8 mouse cellular contexts compared by ENCODE assay signal in genomic region chr4:82511524-82511923, GRCm38 (mm10).
DNase-seq lines count a peak whose midpoint lies in the region; ATAC-seq and TF ChIP-seq lines count a peak whose summit lies in the region.

No protein-coding gene starts in this region.

- H3K27ac ChIP-seq in cerebellum, adult 2 months (ENCODE audit: insufficient read depth, low read length), result peak overlapping the region; percentile 78
- peak overlapping the region; percentile 100 for H3K27ac ChIP-seq in gastrocnemius, adult 2 months
- H3K27ac ChIP-seq in hindbrain, postnatal 0 days, result peak overlapping the region; percentile 89
- peak overlapping the region; percentile 94 for H3K27ac ChIP-seq in limb, embryonic 15.5 days
- peak overlapping the region; percentile 99 for H3K27ac ChIP-seq in neural tube, embryonic 13.5 days (replicated peaks)

- 1% methylated on average over 8 of the region's 8 CpGs for WGBS in cerebellum, adult 2 months
- WGBS in hindbrain, postnatal 0 days, result 1% methylated on average over 8 of the region's 8 CpGs
- WGBS in limb, embryonic 15.5 days, result 1% methylated on average over 8 of the region's 8 CpGs
- under 1% methylated on average over 8 of the region's 8 CpGs for WGBS in neural tube, embryonic 13.5 days

- no peaks in the 10 kb centered on the region for H3K36me3 ChIP-seq in hindbrain, postnatal 0 days (ENCODE audit: insufficient read depth, low read length)
- no peaks in the 10 kb centered on the region for H3K36me3 ChIP-seq in limb, embryonic 15.5 days
- no peaks in the 10 kb centered on the region for H3K36me3 ChIP-seq in neural tube, embryonic 13.5 days

- ATAC-seq in hindbrain, postnatal 0 days, result peak; percentile 36
- ATAC-seq in limb, embryonic 15.5 days (ENCODE audit: insufficient number of reproducible peaks, low FRiP score, low TSS enrichment, low read depth), result no peak
- peak; percentile 28; the same call in 1 of the 2 replicates for ATAC-seq in neural tube, embryonic 13.5 days (ENCODE audit: low read depth)

- intact Hi-C loops in gastrocnemius, adult 2 months (cut with DNase I), result loop anchor here (2.0 kb wide), 1 partner anchor 27 kb away; no protein-coding TSS in a partner anchor

- H3K4me1 ChIP-seq in cerebellum, adult 2 months (ENCODE audit: control insufficient read depth, insufficient read depth, low read length), result peaks cover 2% of the 10 kb centered on the region; the same call in 1 of the 2 replicates
- peaks cover 4% of the 10 kb centered on the region; the same call in 1 of the 2 replicates for H3K4me1 ChIP-seq in hindbrain, postnatal 0 days (ENCODE audit: insufficient read depth, low read length)
- H3K4me1 ChIP-seq in limb, embryonic 15.5 days, result peaks cover 47% of the 10 kb centered on the region
- H3K4me1 ChIP-seq in neural tube, embryonic 13.5 days (replicated peaks), result peaks cover 68% of the 10 kb centered on the region

- H3K9me3 ChIP-seq in hindbrain, postnatal 0 days (ENCODE audit: low read length), result no peaks in the 10 kb centered on the region
- H3K9me3 ChIP-seq in limb, embryonic 15.5 days, result no peaks in the 10 kb centered on the region
- H3K9me3 ChIP-seq in neural tube, embryonic 13.5 days, result no peaks in the 10 kb centered on the region

- peak; percentile 62 to 65 for DNase-seq in frontal cortex, postnatal 10 days (ENCODE audit: low spot score in 2 of 2)
- no peak for DNase-seq in frontal cortex, adult 2 months (ENCODE audit: extremely low spot score in 1 of 2, low spot score in 1 of 2)
- peak; percentile 66 to 71 for DNase-seq in cerebellum, adult 2 months
- peak; percentile 75 for DNase-seq in gastrocnemius, adult 2 months
- peak; percentile 94 for DNase-seq in hindbrain, postnatal 0 days (ENCODE audit: low spot score)
- DNase-seq in ovary, postnatal 10 days (ENCODE audit: low spot score), result no peak

- TF ChIP-seq POLR2A in cerebellum, adult 2 months (IDR thresholded peaks at IDR 0.05; ENCODE audit: borderline replicate concordance, insufficient read depth, low read length), result no peak

- H3K27me3 ChIP-seq in cerebellum, adult 2 months (ENCODE audit: control insufficient read depth, insufficient read depth, low read length), result no peaks in the 10 kb centered on the region
- H3K27me3 ChIP-seq in hindbrain, postnatal 0 days (ENCODE audit: insufficient read depth, low read length), result no peaks in the 10 kb centered on the region
- no peaks in the 10 kb centered on the region for H3K27me3 ChIP-seq in limb, embryonic 15.5 days
- no peaks in the 10 kb centered on the region for H3K27me3 ChIP-seq in neural tube, embryonic 13.5 days

- peak overlapping the region; percentile 45 for H3K9ac ChIP-seq in hindbrain, postnatal 0 days (replicated peaks; ENCODE audit: low read length)
- peak overlapping the region; percentile 26; the same call in 1 of the 2 replicates for H3K9ac ChIP-seq in limb, embryonic 15.5 days
- peak overlapping the region; percentile 85 for H3K9ac ChIP-seq in neural tube, embryonic 13.5 days

- TF ChIP-seq CTCF in cerebellum, adult 2 months (IDR thresholded peaks at IDR 0.05; ENCODE audit: borderline replicate concordance, insufficient read depth, low read depth, low read length), result no peak
- no peak for TF ChIP-seq CTCF in gastrocnemius, adult 2 months (IDR thresholded peaks at IDR 0.05)
- TF ChIP-seq CTCF in hindbrain, postnatal 0 days (IDR thresholded peaks at IDR 0.05; ENCODE audit: low read depth), result no peak

- peak overlapping the region; percentile 74 for H3K4me2 ChIP-seq in hindbrain, postnatal 0 days (ENCODE audit: low read depth, low read length)
- H3K4me2 ChIP-seq in limb, embryonic 15.5 days, result peak overlapping the region; percentile 78
- peak overlapping the region; percentile 77 for H3K4me2 ChIP-seq in neural tube, embryonic 13.5 days

- peak overlapping the region; percentile 49 for H3K4me3 ChIP-seq in cerebellum, adult 2 months (replicated peaks; ENCODE audit: insufficient read depth, low read depth, low read length)
- peak overlapping the region; percentile 98 for H3K4me3 ChIP-seq in gastrocnemius, adult 2 months
- H3K4me3 ChIP-seq in hindbrain, postnatal 0 days (ENCODE audit: low read length), result peak overlapping the region; percentile 81
- H3K4me3 ChIP-seq in limb, embryonic 15.5 days, result peak overlapping the region; percentile 41
- peak overlapping the region; percentile 91 for H3K4me3 ChIP-seq in neural tube, embryonic 13.5 days

Comparison
In these comparisons a context has a peak if more than half of its experiments do, and no peak if none do; other contexts are left out.
1. DNase-seq: peak in frontal cortex, postnatal 10 days (2 of 2), cerebellum, adult 2 months (2 of 2), gastrocnemius, adult 2 months (single experiment) and hindbrain, postnatal 0 days (single experiment); none in frontal cortex, adult 2 months (0 of 2) and ovary, postnatal 10 days (single experiment).
2. H3K4me3 ChIP-seq: peak in every context shown above with its lines; median percentile 98 in gastrocnemius, adult 2 months; 91 in neural tube, embryonic 13.5 days; 81 in hindbrain, postnatal 0 days; 49 in cerebellum, adult 2 months; 41 in limb, embryonic 15.5 days.
3. H3K9ac ChIP-seq: peak in every context shown above with its lines; median percentile 85 in neural tube, embryonic 13.5 days; 45 in hindbrain, postnatal 0 days; 26 in limb, embryonic 15.5 days.
4. Peak in every context shown above with its lines, with median percentiles within 50 percentile points of each other: H3K27ac ChIP-seq and H3K4me2 ChIP-seq.